Mouse (Mus musculus): Measurements from ENCODE around the gene Sema7a.

Gene Sema7a

DNA sequence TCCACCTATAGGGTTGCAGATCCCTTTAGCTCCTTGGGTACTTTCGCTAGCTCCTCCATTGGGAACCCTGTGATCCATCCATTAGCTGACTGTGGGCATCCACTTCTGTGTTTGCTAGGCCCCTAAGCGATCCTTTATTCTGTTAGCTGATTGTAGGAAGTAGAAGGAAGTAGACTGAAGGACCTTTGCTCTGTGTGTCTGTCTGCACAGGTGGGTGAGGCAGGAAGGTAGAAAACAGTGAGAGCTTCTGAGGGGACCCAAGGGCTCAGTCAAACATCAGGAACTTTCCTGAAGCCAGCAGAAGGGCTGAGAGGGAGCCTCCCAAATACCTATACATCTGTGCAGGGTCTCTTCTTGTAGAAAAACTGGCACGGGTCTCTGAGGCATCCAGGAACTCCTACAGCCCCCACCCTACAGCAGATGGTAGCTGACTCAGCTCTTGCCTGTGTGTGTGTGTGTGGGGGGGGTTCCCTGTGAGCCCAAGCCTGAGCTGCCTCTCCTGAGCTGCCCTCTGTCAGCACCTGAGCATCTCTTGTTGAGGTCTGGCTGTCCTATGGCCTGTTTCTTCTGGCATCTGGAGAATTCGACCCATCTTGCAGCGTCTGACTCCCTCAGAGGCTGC, 35.4 kb downstream of the Sema7a start:
- DNase-seq (ENCODE audit: low spot score): no peak

- DNase-seq (ENCODE audit: low spot score): no peak
Observed at GRCm38 (mm10) chr9:57978025-57978424, 38.1 kb downstream of the Sema7a start.

GRCm38 (mm10) chr9:57978858-57979257, 38.9 kb downstream of the Sema7a start:
- no peak for DNase-seq (ENCODE audit: low spot score)

DNA sequence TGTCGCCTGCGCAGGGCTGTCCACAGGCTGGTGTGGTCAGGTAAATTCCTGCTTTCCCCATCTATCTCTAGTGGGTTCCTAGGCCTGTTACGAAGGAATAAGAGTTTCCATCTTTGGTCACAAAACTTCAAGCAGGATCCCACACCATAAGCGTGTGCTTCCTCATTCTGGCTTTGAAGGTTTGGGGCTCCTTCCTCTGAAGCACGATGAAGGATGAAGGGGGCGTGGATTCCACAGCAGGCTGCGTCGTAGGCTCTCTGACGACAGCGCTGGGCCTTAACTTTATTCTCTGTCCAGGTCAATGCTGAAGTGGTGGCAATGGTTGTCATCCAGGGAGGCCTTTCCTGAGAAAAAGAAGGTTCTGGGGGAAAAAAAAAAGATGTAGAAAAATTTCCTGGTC, 40.7 kb downstream of the Sema7a start:
- DNase-seq (ENCODE audit: low spot score): no peak

GRCm38 (mm10) chr9:57985304-57985703, 45.4 kb downstream of the Sema7a start:
- DNase-seq (ENCODE audit: low spot score): no peak

- no peak for DNase-seq (ENCODE audit: low spot score)
Observed at GRCm38 (mm10) chr9:57986293-57986692, 46.4 kb downstream of the Sema7a start.

DNA sequence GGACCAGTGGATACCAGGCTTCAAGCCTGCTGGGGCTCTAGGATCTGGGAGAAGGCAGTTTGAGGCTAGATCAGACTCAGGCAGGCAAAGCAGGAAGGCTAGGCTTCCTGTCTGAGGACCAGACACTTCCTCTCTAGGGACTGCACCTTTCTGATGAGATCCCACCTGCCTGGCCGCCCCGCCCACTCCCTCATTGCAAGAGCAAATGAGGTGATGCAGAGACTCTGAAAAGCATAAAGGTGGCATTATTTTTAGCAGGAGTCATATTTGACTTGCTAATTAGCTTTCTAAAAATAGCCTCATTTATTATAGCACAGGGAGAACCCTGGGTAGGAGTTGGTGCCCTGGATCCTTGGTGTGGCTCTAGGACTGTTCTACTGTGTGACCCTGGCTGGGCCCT, 48.2 kb downstream of the Sema7a start:
- no peak for DNase-seq (ENCODE audit: low spot score)

DNA sequence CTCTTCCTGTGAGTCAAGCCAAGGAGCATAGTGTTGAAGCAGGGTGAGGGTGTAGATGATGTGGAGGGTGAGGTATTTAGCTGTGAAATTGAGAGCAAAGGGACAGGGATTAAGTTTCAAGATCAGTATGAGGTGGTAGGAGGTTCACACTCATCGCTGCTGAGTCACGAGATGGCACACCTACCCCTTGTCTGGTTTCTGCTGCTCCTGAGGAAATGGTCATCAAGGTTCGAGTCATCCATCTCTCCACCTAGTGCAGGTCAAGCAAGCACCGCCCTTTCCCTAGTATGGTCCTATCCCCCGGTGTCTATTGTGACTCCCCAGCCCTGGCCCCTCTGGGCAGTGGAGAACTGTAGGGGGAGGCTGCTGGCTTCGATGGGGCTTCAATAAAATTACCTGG, 49.4 kb downstream of the Sema7a start:
- DNase-seq (ENCODE audit: low spot score): no peak

GRCm38 (mm10) chr9:57990438-57991110, 50.7 kb downstream of the Sema7a start:
- peak; percentile 62 for DNase-seq (ENCODE audit: low spot score)

- DNase-seq (ENCODE audit: low spot score): no peak
Observed at GRCm38 (mm10) chr9:57992060-57992459, 52.1 kb downstream of the Sema7a start.

GRCm38 (mm10) chr9:57992781-57993591, 53.1 kb downstream of the Sema7a start:
- DNase-seq (ENCODE audit: low spot score): no peak

- no peak for DNase-seq (ENCODE audit: low spot score)
Observed at GRCm38 (mm10) chr9:57995282-57995681, 55.4 kb downstream of the Sema7a start.

DNA sequence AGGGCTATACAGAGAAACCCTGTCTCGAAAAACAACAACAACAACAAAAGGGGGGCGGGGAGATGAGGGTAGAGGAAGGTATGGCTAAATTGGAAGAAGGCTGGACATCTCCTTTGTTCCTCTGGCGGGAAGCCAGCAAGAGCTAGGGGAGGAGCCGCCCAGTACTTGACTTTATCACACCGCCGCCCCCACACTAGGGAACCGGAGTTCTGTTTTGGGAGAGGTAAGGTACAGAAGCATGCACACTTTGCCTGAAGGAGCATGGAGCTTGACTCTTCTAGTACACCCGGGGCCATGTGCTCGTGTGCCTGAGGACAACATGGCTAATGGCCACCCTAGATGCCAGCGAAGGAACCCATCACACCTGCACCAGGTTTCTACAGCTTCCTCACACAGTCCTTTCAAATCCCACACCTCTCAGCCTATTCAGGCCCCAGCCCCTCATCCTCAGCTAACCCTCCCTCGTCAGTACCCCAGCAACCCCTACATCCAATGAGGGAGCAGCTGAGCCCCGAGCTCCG, 57.7 kb downstream of the Sema7a start:
- DNase-seq (ENCODE audit: low spot score): no peak

GRCm38 (mm10) chr9:57998032-57998659, 58.2 kb downstream of the Sema7a start:
- DNase-seq (ENCODE audit: low spot score): peak; percentile 73

- DNase-seq (ENCODE audit: low spot score): no peak
Observed at GRCm38 (mm10) chr9:57998685-57999084, 58.8 kb downstream of the Sema7a start.

DNA sequence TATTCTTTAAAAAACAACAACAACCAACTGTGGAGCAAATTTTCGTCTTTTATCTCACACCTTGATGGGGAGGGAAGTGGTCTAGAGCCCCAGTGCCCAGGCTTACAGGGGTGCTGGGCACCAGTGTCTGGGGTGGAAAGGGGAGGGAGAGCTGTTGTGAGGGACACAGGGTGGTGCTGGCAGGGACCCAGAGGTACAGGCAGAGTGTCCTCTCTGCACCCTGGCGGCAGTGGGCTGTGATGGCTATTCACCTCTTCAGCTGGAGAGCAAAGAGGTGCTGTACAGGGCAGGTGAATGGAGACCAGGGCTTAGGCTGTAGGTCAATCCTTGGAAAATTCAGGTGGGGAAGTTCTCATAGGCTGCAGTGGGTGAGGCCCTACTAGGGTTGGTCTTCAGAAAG, 59.8 kb downstream of the Sema7a start:
- DNase-seq (ENCODE audit: low spot score): no peak

DNA sequence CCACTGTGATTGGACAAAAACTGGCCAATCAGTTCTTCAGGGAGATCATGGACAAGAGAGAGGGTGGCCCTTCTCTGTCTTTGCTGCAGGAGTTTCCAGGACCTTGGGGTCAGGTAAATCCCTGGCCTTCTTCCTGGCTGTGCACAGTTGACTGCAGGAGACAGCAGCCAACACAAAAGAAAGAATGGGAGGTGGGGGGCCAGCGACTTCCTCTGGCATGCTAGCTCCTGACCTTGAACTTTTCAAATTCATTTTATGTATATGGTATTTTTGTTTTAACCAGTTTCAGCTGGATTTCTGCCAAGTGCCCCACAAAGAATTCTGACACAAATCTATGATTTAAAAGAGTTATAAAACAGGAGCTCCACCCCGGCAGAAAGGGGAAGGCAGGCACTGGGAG, 63.4 kb downstream of the Sema7a start:
- no peak for DNase-seq (ENCODE audit: low spot score)

GRCm38 (mm10) chr9:58005753-58006461, 66.0 kb downstream of the Sema7a start, which contains the start of gene Cyp11a1:
Gene Cyp11a1, plus strand, starts transcription at chr9:58006411.
- DNase-seq (ENCODE audit: low spot score): no peak

DNA sequence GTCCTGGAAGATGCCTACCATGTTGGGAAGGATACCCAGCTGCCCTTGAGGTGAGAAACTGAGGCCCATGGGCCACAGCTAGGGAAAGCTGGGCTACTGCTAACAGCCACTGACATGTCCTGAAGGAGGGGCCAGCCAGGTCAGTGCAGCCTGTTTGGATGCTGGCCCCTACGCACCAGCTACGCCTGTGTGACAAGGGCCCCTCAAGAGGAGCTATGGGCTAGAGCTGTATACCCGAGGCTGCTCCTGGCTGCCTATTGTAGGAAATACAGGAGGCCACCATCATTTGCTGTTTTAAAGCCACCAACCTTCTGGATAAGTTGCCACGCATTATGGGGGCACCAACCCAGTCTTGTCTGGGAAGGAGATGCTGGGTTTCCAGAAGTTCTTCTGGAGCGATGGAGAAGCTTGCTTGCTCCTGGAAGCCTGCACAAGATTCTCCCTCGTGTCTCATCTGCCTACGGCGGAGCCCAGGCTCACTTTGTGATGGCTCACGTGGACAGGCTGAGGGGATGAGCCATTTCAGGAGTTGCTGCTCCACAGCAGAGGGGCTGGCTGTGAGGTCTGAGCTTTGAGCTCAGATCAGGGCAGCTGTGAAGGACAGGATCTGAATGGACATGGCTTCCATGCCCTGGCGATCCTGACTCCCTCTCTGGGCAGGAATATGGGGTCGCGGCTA, 68.6 kb downstream of the Sema7a start:
- DNase-seq (ENCODE audit: low spot score): no peak

DNA sequence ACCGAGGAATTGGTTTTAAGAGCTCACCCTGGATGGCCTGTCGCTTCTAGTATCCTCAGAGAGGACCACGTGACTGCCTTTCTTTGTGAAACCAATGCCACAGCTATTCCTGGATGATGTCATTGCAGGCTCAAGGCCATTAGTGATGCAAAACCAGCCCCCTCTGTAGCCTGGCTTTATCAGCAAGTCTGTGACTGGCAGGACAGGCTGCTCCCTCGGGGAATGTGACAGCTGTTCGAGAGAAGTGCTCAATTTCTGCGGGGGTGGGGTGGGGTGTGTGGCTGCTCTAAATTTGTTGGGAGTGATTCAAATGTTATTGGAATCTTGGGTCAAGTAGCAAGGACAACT, 69.1 kb downstream of the Sema7a start:
- DNase-seq (ENCODE audit: low spot score): peak; percentile 37

- no peak for DNase-seq (ENCODE audit: low spot score)
Observed at GRCm38 (mm10) chr9:58009588-58009987, 69.7 kb downstream of the Sema7a start.

All from adipocyte (in vitro differentiated cells).